Mouse (Mus musculus) cerebellum, adult 18-20 months (tissue): ENCODE measurements around the gene Olfr798.

Source experiments
- DNase-seq, 2 experiments: peaks; one replicate each; pipeline ENCODE4 v3.0.0; 2021

The Olfr798 gene

DNA sequence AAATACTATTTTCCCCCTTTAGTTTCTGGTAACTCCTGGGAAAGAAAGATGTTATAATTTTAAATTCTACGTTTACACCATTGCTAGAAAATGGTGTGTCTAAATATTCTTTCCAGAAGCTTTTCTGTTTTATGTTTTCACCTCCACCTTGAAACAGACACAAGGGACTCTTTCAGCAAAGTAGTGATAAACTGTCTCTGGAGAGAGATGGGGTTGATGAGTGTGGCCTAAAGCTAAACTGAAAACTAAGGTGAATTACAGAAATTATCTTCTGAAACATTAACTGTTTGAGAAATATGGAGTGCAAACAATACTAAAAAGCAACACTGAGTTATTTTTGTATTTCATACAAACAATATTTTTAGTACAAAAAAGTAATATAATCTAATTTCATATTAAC, at the start of gene Olfr798:
Gene Olfr798 (minus strand): TSS at position 101 of the 400 bp plus-strand sequence.
- DNase-seq, result no peak

- no peak for DNase-seq
Observed at GRCm38 (mm10) chr10:129673765-129674164, 46.0 kb upstream of the Olfr798 start, which contains the start of gene Olfr801. TSS of gene Olfr801 (minus strand) at chr10:129673865.

DNA sequence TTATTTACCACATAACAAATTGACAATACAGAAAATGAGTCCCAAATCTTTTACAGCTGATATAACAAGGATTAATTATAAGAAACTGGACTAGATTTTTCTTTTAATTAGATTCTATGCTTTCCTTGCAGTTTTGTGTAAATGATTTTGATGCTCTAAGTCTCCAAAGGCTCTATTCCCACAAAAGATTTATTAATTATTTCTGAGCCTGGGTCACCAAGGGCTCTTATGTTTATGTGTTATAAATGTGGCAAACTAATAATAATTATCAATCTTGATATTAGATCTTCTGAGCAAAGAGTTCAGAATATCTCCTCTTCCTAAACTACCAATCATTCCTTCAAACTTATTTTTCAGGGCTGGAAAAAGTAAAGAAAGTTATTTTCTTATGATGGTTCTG, 29.7 kb upstream of the Olfr798 start, which contains the start of gene Olfr800:
Gene Olfr800 (plus strand): TSS at position 301 of the 400 bp plus-strand sequence.
- no peak for DNase-seq

DNA sequence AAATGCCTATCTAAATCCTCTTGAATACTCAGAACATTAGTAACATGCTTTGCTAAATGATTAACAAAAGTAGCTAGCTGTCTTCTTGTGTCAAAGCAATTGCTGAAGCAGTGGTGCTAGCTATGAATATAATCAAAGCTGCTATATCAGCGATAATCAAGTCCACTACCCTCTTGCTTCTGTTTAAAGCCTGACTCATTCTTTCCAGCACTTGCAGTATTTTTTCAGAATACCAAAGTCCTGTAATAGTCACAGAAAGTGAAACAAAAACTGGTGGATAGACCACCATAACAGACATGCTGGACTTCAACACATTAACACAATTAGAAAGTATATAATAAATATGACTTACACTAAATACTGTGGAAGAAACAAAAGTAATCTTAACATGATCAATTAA, 24.0 kb upstream of the Olfr798 start:
- no peak for DNase-seq

GRCm38 (mm10) chr10:129637184-129637583, 9.4 kb upstream of the Olfr798 start, which contains the start of gene Olfr799:
TSS of gene Olfr799 (plus strand) at chr10:129637484.
- DNase-seq, result no peak

DNA sequence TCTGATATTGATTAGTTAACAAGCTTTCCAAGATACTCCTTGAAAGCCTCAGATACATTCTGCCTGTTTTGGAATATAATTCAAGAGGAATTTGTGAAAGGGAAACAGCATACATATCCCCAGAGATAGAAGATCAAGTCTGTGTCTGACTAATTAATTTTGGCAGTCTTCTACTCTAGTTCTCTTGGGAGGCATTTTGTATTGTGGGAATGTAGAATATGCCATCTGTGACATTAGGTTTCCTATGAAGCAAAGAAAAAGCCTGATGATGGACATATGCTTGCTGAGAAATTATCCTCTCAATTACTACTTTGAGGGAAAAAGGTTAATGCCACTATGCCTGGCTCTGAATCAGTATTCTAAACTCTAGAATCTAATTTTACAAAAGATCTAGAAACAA, 4.5 kb downstream of the Olfr798 start:
- DNase-seq, result no peak

GRCm38 (mm10) chr10:129621724-129622123, 6.0 kb downstream of the Olfr798 start:
- no peak for DNase-seq

DNA sequence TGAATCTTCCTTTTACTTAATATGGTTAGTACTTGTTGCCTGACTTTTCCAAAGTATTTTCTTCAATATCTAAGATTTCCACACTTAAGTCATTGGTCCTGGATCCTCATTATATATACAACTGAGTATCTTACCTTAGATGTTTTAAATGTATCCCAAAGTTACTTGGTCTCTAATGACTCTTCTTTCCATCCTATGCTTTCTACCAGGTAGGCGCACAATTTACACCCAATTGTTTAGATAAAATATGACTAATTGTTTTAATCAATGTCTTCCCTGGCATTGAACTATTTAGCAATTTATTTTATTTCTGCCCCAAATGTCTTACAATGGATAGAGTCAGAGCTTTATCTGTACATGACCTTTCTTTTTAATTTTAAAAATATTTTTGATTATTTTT, 15.3 kb downstream of the Olfr798 start, which contains the start of gene Olfr796:
Gene Olfr796 (minus strand): TSS at position 101 of the 400 bp plus-strand sequence.
- no peak for DNase-seq

DNA sequence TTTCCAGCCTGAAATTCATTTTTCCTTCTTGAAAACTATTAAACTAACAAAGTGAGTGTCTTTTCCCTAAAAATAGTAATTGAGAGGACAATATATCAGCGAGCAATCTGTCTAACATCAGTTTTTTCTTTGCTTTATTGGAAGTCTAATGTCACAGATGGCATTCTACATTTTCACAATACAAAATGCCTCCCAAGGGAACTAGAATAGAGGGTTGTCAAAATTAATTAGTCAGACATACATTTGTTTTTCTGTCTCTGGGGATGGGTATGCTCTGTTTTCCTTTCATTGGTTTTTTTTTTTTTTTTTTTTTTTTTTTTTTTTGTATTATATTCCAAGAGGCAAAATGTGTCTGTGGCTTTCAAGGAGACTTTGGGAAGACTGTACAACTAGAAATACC, 50.7 kb downstream of the Olfr798 start:
- no peak for DNase-seq
